Mouse (Mus musculus) limb, embryonic 15.5 days (tissue): ENCODE data around the gene Tedc2. TPM values are rescaled to one million over a fixed set of nuclear protein-coding genes. Genes with fewer than 3 reads are reported as not detected.

ENCODE experiments used
- ATAC-seq: fragments of 200-750 bp; cut with Nextera tagmentation; 2 replicates; pipeline ENCODE4 v1.8.0; 2017; ENCODE audit warnings: low read depth, moderate TSS enrichment; ENCODE audit not compliant: insufficient number of reproducible peaks, low FRiP score, low TSS enrichment
- H3K27ac ChIP-seq: fragments of 300-500 bp; sonication (generic); 2 replicates; pipeline ENCODE4 v1.5.1; 2015; ENCODE audit warnings: moderate library complexity, mild to moderate bottlenecking, inconsistent platforms
- H3K27me3 ChIP-seq: fragments of 300-500 bp; sonication (generic); 2 replicates; pipeline ENCODE4 v1.6.1; 2015; ENCODE audit warnings: inconsistent platforms
- H3K36me3 ChIP-seq: fragments of 300-500 bp; sonication (generic); 2 replicates; pipeline ENCODE4 v1.6.1; 2015; ENCODE audit warnings: inconsistent platforms
- H3K4me1 ChIP-seq: fragments of 300-500 bp; sonication (generic); 2 replicates; pipeline ENCODE4 v1.6.1; 2015; ENCODE audit warnings: inconsistent platforms
- H3K4me2 ChIP-seq: fragments of 300-500 bp; sonication (generic); 2 replicates; pipeline ENCODE4 v1.6.1; 2015; ENCODE audit warnings: mild to moderate bottlenecking, inconsistent platforms
- H3K4me3 ChIP-seq: fragments of 300-500 bp; sonication (generic); 2 replicates; pipeline ENCODE4 v1.5.1; 2015; ENCODE audit warnings: mild to moderate bottlenecking, inconsistent platforms
- H3K9ac ChIP-seq: fragments of 300-500 bp; sonication (generic); 2 replicates; pipeline ENCODE4 v1.6.1; 2015; ENCODE audit warnings: inconsistent platforms
- H3K9me3 ChIP-seq: fragments of 300-500 bp; sonication (generic); 2 replicates; pipeline ENCODE4 v1.6.1; 2016; ENCODE audit warnings: inconsistent platforms
- WGBS: fragments of 180-500 bp; shearing (Covaris S2); methylation state at CpG from one replicate; pipeline ENCODE4 v1.1.7; 2015; 5-methylcytosine and 5-hydroxymethylcytosine counted together
- polyA plus RNA-seq: library from polyadenylated mRNA; unstranded; fragments of >200 nt; fragmentation: Nextera tagmentation; extraction: Ambion mirVana; gene quantifications from 2 replicates; pipeline ENCODE4 v1.2.1, GENCODE M21; 2015

The Tedc2 gene
- polyA plus RNA-seq, 1 experiment from 2014 or later = 11.4 TPM

DNA sequence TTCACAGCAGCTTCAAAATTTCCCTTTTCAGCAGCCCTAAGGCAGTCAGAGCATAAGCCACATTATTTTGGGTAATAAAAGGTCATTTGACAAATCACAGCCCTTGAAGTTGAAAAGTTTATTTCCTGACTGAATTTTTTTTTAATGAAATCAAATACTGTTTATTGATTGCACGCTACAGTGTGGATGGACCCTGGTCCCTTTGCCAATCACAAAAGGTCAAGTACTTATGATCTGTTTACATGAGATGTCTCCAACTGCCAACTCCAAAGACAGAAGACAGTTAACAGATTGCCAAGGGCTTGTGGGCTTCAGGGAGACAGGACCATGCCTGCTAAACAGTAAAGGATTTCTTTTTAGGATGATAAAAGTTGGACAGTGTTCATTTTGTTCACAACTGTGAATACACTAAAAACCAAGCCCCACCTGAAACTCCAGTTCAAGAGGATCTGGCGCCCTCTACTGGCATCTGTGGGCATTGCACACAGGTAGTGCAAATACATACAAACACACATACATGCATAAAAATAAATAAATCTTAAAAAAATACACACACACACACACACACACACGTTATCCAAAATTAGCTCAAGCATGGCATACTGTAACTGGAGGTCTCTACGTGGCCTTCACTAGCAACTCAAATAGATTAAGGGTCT lies 22.8 kb upstream of the Tedc2 start:
- no peak overlapping the region for H3K9ac ChIP-seq
- no peak overlapping the region for H3K4me2 ChIP-seq
- no peak overlapping the region for H3K27ac ChIP-seq
- H3K4me1 ChIP-seq = no peaks in the 10 kb centered on the region
- 0 out of 2 replicates have a peak, but pooled peaks cover 6% of the 10 kb centered on the region for H3K9me3 ChIP-seq
- H3K4me3 ChIP-seq = no peak overlapping the region
- H3K27me3 ChIP-seq = no peaks in the 10 kb centered on the region
- WGBS = 90% methylated on average over 4 of the region's 4 CpGs
- peaks cover 87% of the 10 kb centered on the region for H3K36me3 ChIP-seq
- ATAC-seq = no peak

- no peaks in the 10 kb centered on the region for H3K27me3 ChIP-seq
- peaks cover 98% of the 10 kb centered on the region for H3K36me3 ChIP-seq
- H3K27ac ChIP-seq = no peak overlapping the region
- no peaks in the 10 kb centered on the region for H3K4me1 ChIP-seq
- WGBS = 91% methylated on average over 7 of the region's 7 CpGs
- no peak overlapping the region for H3K4me3 ChIP-seq
- no peak overlapping the region for H3K9ac ChIP-seq
- no peak overlapping the region for H3K4me2 ChIP-seq
- no peaks in the 10 kb centered on the region for H3K9me3 ChIP-seq
- no peak for ATAC-seq
Observed at GRCm38 (mm10) chr17:24236921-24237320, 16.3 kb upstream of the Tedc2 start.

- no peak overlapping the region for H3K4me2 ChIP-seq
- H3K4me1 ChIP-seq = no peaks in the 10 kb centered on the region
- no peak for ATAC-seq
- peaks cover 98% of the 10 kb centered on the region for H3K36me3 ChIP-seq
- no peaks in the 10 kb centered on the region for H3K27me3 ChIP-seq
- H3K27ac ChIP-seq = no peak overlapping the region
- 97% methylated on average over 1 of the region's 1 CpGs for WGBS
- no peak overlapping the region for H3K9ac ChIP-seq
- no peak overlapping the region for H3K4me3 ChIP-seq
- no peaks in the 10 kb centered on the region for H3K9me3 ChIP-seq
Observed at GRCm38 (mm10) chr17:24236479-24236878, 15.8 kb upstream of the Tedc2 start.

DNA sequence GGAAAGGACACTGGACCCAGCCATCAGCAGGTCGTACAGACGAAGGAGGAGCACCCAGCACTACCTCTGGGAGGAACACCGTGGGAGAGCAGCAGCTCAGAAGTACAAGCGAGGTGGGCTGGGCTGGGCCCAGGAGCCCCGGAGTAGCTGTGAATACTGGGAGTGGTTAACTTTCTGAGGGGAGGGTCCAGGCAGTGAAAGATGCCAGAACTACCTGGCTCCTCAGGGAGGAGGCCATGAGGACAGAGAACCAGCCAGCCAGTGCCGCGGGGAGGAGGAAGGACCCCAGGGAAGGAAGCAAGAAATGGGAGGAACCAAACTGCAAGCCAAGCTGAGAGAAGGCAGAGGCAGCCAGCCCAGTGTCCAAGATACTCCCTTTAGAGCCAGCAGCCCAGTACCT lies 7.3 kb upstream of the Tedc2 start:
- H3K27ac ChIP-seq = no peak overlapping the region
- peaks cover 90% of the 10 kb centered on the region for H3K36me3 ChIP-seq
- WGBS = 80% methylated on average over 7 of the region's 7 CpGs
- no peaks in the 10 kb centered on the region for H3K9me3 ChIP-seq
- no peak for ATAC-seq
- no peak overlapping the region for H3K4me2 ChIP-seq
- H3K9ac ChIP-seq = no peak overlapping the region
- no peaks in the 10 kb centered on the region for H3K27me3 ChIP-seq
- H3K4me3 ChIP-seq = no peak overlapping the region
- no peaks in the 10 kb centered on the region for H3K4me1 ChIP-seq

DNA sequence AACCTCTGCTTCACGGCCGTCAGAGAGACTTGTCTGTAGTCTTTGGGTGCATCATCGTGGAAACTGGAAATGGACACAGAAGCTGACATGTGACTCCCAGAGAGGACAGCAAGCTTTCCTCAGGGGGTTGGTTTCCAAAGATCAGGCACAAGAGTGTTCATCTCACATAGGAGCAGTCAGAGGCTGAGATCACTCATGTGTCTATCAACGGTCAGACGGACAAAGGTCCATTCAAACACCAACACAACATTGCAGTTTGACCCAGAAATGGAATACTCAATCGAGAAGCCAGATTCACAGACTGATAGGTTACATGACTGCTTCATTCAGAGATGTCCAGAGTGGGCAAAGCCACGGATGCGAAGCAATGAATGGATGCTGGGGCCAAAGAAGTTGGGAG lies 6.1 kb upstream of the Tedc2 start:
- Histone ChIP-seq H3K4me3 (no peak overlapping the region), H3K36me3 (peaks cover 84% of the 10 kb centered on the region), H3K27ac (no peak overlapping the region), H3K4me2 (no peak overlapping the region), H3K4me1 (no peaks in the 10 kb centered on the region), H3K27me3 (no peaks in the 10 kb centered on the region), H3K9me3 (no peaks in the 10 kb centered on the region), H3K9ac (no peak overlapping the region)
- 91% methylated on average over 8 of the region's 8 CpGs for WGBS
- no peak for ATAC-seq

- Histone ChIP-seq H3K4me3 (no peak overlapping the region), H3K27ac (no peak overlapping the region), H3K27me3 (no peaks in the 10 kb centered on the region), H3K4me2 (no peak overlapping the region), H3K36me3 (peaks cover 77% of the 10 kb centered on the region), H3K9ac (no peak overlapping the region), H3K9me3 (no peaks in the 10 kb centered on the region), H3K4me1 (peaks cover 4% of the 10 kb centered on the region)
- no peak for ATAC-seq
- WGBS = 91% methylated on average over 5 of the region's 5 CpGs
Observed at GRCm38 (mm10) chr17:24225851-24226250, 5.2 kb upstream of the Tedc2 start.

DNA sequence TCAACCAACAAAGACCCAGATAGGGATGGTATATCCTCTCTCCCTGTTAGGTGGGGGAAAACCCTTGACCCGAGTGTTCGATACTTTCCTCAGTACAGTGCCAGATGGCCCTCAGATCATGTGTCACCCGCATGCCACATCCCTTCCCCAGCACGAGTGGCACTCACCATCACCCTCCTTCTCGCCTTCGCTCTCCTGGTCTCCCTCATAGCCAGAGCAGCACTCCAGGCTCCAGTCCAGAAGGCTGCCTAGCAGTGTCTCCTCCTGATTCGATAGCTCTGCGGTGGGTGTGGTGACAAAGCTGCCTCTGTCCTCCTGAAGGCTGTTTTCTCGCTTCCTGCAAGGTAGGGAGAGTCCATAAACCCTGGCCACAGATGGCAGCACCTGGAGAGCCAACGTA lies 4.1 kb upstream of the Tedc2 start:
- Histone ChIP-seq H3K9ac (no peak overlapping the region), H3K27me3 (no peaks in the 10 kb centered on the region), H3K36me3 (peaks cover 67% of the 10 kb centered on the region), H3K27ac (no peak overlapping the region), H3K4me3 (no peak overlapping the region), H3K4me1 (peaks cover 11% of the 10 kb centered on the region), H3K4me2 (no peak overlapping the region), H3K9me3 (no peaks in the 10 kb centered on the region)
- 81% methylated on average over 10 of the region's 10 CpGs for WGBS
- ATAC-seq = no peak

DNA sequence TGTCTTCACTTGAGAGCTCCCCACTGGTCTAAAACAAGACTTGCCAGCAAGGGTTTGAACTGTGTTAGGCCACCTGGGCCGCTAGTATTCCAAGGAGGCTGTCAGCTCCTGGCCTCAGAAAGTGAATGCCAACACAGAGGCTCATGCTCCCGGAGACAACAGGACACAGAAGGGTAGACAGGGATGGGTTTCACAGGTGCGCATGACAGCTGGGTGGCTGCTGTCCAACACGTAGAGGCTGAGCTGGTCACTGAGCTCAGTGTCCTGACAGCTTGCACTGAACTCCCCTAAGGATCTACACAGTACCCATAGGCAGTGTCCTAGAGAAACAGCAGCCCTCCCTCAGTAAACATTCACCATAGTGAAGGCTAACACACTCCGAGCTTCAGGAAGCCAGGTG lies 2.9 kb upstream of the Tedc2 start:
- Histone ChIP-seq H3K9me3 (no peaks in the 10 kb centered on the region), H3K27ac (no peak overlapping the region), H3K4me2 (no peak overlapping the region), H3K36me3 (peaks cover 58% of the 10 kb centered on the region), H3K27me3 (no peaks in the 10 kb centered on the region), H3K4me3 (no peak overlapping the region), H3K4me1 (peaks cover 17% of the 10 kb centered on the region), H3K9ac (no peak overlapping the region)
- ATAC-seq = no peak
- 89% methylated on average over 5 of the region's 5 CpGs for WGBS

- no peak overlapping the region for H3K4me2 ChIP-seq
- H3K36me3 ChIP-seq = peaks cover 58% of the 10 kb centered on the region
- no peak overlapping the region for H3K9ac ChIP-seq
- H3K9me3 ChIP-seq = no peaks in the 10 kb centered on the region
- peaks cover 17% of the 10 kb centered on the region for H3K4me1 ChIP-seq
- H3K27ac ChIP-seq = 0 out of 2 replicates have a peak overlapping the region, but pooled peaks have one; percentile 47
- WGBS = 57% methylated on average over 6 of the region's 6 CpGs
- no peaks in the 10 kb centered on the region for H3K27me3 ChIP-seq
- no peak for ATAC-seq
- H3K4me3 ChIP-seq = no peak overlapping the region
Observed at GRCm38 (mm10) chr17:24222653-24223052, 2.0 kb upstream of the Tedc2 start.

GRCm38 (mm10) chr17:24216836-24217235 lies 3.8 kb downstream of the Tedc2 start:
- Histone ChIP-seq H3K4me1 (peaks cover 29% of the 10 kb centered on the region), H3K4me3 (no peak overlapping the region), H3K27me3 (no peaks in the 10 kb centered on the region), H3K4me2 (no peak overlapping the region), H3K9me3 (no peaks in the 10 kb centered on the region), H3K36me3 (peaks cover 38% of the 10 kb centered on the region), H3K27ac (no peak overlapping the region), H3K9ac (no peak overlapping the region)
- ATAC-seq = no peak
- WGBS = 65% methylated on average over 4 of the region's 4 CpGs

- H3K27ac ChIP-seq = peak overlapping the region; percentile 96
- no peak overlapping the region for H3K9ac ChIP-seq
- H3K36me3 ChIP-seq = peaks cover 33% of the 10 kb centered on the region
- H3K27me3 ChIP-seq = no peaks in the 10 kb centered on the region
- WGBS = 70% methylated on average over 6 of the region's 6 CpGs
- H3K4me3 ChIP-seq = no peak overlapping the region
- peaks cover 48% of the 10 kb centered on the region for H3K4me1 ChIP-seq
- ATAC-seq = no peak
- H3K9me3 ChIP-seq = no peaks in the 10 kb centered on the region
- H3K4me2 ChIP-seq = no peak overlapping the region
Observed at GRCm38 (mm10) chr17:24213186-24213585, 7.5 kb downstream of the Tedc2 start.

DNA sequence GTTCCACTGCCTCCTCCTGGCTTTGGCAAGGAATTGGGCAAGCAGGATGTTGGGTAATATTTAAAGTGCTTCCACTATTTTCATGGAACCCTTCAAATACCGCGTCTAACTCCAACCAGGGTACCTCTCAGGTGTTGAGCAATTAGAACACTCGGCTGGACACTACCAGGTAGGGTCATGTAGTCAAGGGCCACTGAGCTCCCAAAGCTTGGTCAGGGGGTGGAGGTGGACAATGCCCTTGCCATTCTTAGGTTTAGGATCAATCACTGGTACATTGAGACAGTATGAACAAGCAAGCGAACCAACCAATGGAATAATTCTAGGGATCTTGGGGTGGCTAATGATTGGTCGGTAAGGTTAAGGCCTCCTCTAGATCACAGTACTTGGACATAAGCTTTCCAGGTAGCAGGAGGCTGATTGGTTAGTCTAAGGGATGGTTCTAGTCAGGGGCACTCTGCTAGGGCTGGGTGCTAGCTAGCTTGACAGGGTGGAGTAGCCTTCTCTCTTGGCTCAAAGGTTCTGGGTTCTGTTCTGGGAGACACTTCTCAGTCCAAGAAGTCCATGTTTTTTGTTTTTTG lies 8.1 kb downstream of the Tedc2 start:
- H3K9me3 ChIP-seq = no peaks in the 10 kb centered on the region
- peak overlapping the region; percentile 48 for H3K4me3 ChIP-seq
- peaks cover 54% of the 10 kb centered on the region for H3K4me1 ChIP-seq
- whole genome bisulfite sequencing = 30% methylated on average over 5 of the region's 5 CpGs
- no peaks in the 10 kb centered on the region; the same call in none of the 2 replicates for H3K27me3 ChIP-seq
- peaks cover 26% of the 10 kb centered on the region for H3K36me3 ChIP-seq
- ATAC-seq = no peak
- peak overlapping the region; percentile 96 for H3K27ac ChIP-seq
- H3K9ac ChIP-seq = no peak overlapping the region
- H3K4me2 ChIP-seq = peak overlapping the region; percentile 95
